Mouse (Mus musculus): ENCODE results near the gene Wbp1. TPM values are rescaled to one million over a fixed set of nuclear protein-coding genes. Genes with fewer than 3 reads are reported as not detected.

Wbp1 gene
- polyA plus RNA-seq, 1 experiment from 2014 or later, result 57.4 TPM

- no peaks in the 10 kb centered on the region for H3K9me3 ChIP-seq (ENCODE audit: control insufficient read depth, low read length)
- H3K4me3 ChIP-seq (ENCODE audit: low read depth, low read length), result peak overlapping the region; percentile 57
- H3K27me3 ChIP-seq (ENCODE audit: control insufficient read depth, insufficient read depth, low read length), result no peaks in the 10 kb centered on the region
- H3K27ac ChIP-seq (replicated peaks), result peak overlapping the region; percentile 99
- H3K9ac ChIP-seq (ENCODE audit: low read length), result peak overlapping the region; percentile 89
- WGBS, result 7% methylated on average over 11 of the region's 11 CpGs
- TF ChIP-seq EP300 (optimal IDR thresholded peaks at IDR 0.05), result no peak
- peak; percentile 41 for TF ChIP-seq CTCF (IDR thresholded peaks at IDR 0.05; ENCODE audit: low read depth)
- peaks cover 6% of the 10 kb centered on the region for H3K4me1 ChIP-seq (replicated peaks; ENCODE audit: control insufficient read depth, insufficient read depth)
- H3K4me2 ChIP-seq (replicated peaks; ENCODE audit: low read depth), result peak overlapping the region; percentile 89
- H3K36me3 ChIP-seq (ENCODE audit: control insufficient read depth, insufficient read depth, low read length), result no peaks in the 10 kb centered on the region
- DNase-seq (ENCODE audit: low spot score) (no peak), ATAC-seq (ENCODE audit: low FRiP score, low TSS enrichment) (peak; percentile 10; the same call in 1 of the 2 replicates)
Observed at GRCm38 (mm10) chr6:83138056-83138455, 16.7 kb upstream of the Wbp1 start.

GRCm38 (mm10) chr6:83137576-83137950 is 16.2 kb upstream of the Wbp1 start:
- Histone ChIP-seq H3K4me1 (replicated peaks; ENCODE audit: control insufficient read depth, insufficient read depth) (peaks cover 6% of the 10 kb centered on the region), H3K9ac (ENCODE audit: low read length) (peak overlapping the region; percentile 89), H3K4me2 (replicated peaks; ENCODE audit: low read depth) (peak overlapping the region; percentile 89), H3K27me3 (ENCODE audit: control insufficient read depth, insufficient read depth, low read length) (no peaks in the 10 kb centered on the region), H3K4me3 (ENCODE audit: low read depth, low read length) (peak overlapping the region; percentile 57), H3K36me3 (ENCODE audit: control insufficient read depth, insufficient read depth, low read length) (no peaks in the 10 kb centered on the region), H3K9me3 (ENCODE audit: control insufficient read depth, low read length) (no peaks in the 10 kb centered on the region), H3K27ac (replicated peaks) (peak overlapping the region; percentile 99)
- ATAC-seq (ENCODE audit: low FRiP score, low TSS enrichment), result peak; percentile 73
- peak; percentile 92 for DNase-seq (ENCODE audit: low spot score)
- WGBS, result 0% methylated on average over 12 of the region's 12 CpGs
- TF ChIP-seq EP300 (optimal IDR thresholded peaks at IDR 0.05), result no peak
- TF ChIP-seq CTCF (IDR thresholded peaks at IDR 0.05; ENCODE audit: low read depth), result peak; percentile 23

GRCm38 (mm10) chr6:83136881-83137575 is 15.7 kb upstream of the Wbp1 start:
- WGBS, result under 1% methylated on average over 23 of the region's 26 CpGs
- ATAC-seq (ENCODE audit: low FRiP score, low TSS enrichment), result peak; percentile 76
- peak; percentile 86 for DNase-seq (ENCODE audit: low spot score)
- peak overlapping the region; percentile 57 for H3K4me3 ChIP-seq (ENCODE audit: low read depth, low read length)
- H3K9me3 ChIP-seq (ENCODE audit: control insufficient read depth, low read length), result no peaks in the 10 kb centered on the region
- peak overlapping the region; percentile 99 for H3K27ac ChIP-seq (replicated peaks)
- no peaks in the 10 kb centered on the region for H3K36me3 ChIP-seq (ENCODE audit: control insufficient read depth, insufficient read depth, low read length)
- peak overlapping the region; percentile 89 for H3K9ac ChIP-seq (ENCODE audit: low read length)
- peaks cover 2% of the 10 kb centered on the region for H3K4me1 ChIP-seq (replicated peaks; ENCODE audit: control insufficient read depth, insufficient read depth)
- H3K27me3 ChIP-seq (ENCODE audit: control insufficient read depth, insufficient read depth, low read length), result no peaks in the 10 kb centered on the region
- peak overlapping the region; percentile 89 for H3K4me2 ChIP-seq (replicated peaks; ENCODE audit: low read depth)
- no peak for TF ChIP-seq EP300 (optimal IDR thresholded peaks at IDR 0.05)
- TF ChIP-seq CTCF (IDR thresholded peaks at IDR 0.05; ENCODE audit: low read depth), result no peak

- Histone ChIP-seq H3K4me1 (replicated peaks; ENCODE audit: control insufficient read depth, insufficient read depth) (peaks cover 2% of the 10 kb centered on the region), H3K27me3 (ENCODE audit: control insufficient read depth, insufficient read depth, low read length) (no peaks in the 10 kb centered on the region), H3K9ac (ENCODE audit: low read length) (peak overlapping the region; percentile 89), H3K4me3 (ENCODE audit: low read depth, low read length) (peak overlapping the region; percentile 57), H3K9me3 (ENCODE audit: control insufficient read depth, low read length) (no peaks in the 10 kb centered on the region), H3K36me3 (ENCODE audit: control insufficient read depth, insufficient read depth, low read length) (no peaks in the 10 kb centered on the region), H3K4me2 (replicated peaks; ENCODE audit: low read depth) (peak overlapping the region; percentile 89), H3K27ac (replicated peaks) (peak overlapping the region; percentile 99)
- DNase-seq (ENCODE audit: low spot score) (peak; percentile 37), ATAC-seq (ENCODE audit: low FRiP score, low TSS enrichment) (peak; percentile 26; the same call in 1 of the 2 replicates)
- 23% methylated on average over 5 of the region's 5 CpGs for WGBS
- no peak for TF ChIP-seq CTCF (IDR thresholded peaks at IDR 0.05; ENCODE audit: low read depth)
- no peak for TF ChIP-seq EP300 (optimal IDR thresholded peaks at IDR 0.05)
Observed at GRCm38 (mm10) chr6:83136291-83136880, 15.0 kb upstream of the Wbp1 start.

GRCm38 (mm10) chr6:83135571-83136161 is 14.3 kb upstream of the Wbp1 start:
- DNase-seq (ENCODE audit: low spot score) (peak; percentile 80), ATAC-seq (ENCODE audit: low FRiP score, low TSS enrichment) (0 out of 2 replicates have a peak, but pooled peaks have one; percentile 8)
- H3K9me3 ChIP-seq (ENCODE audit: control insufficient read depth, low read length), result no peaks in the 10 kb centered on the region

More at GRCm38 (mm10) chr6:83135571-83136161, 14.3 kb upstream of the Wbp1 start:
- 5% methylated on average over 36 of the region's 37 CpGs for WGBS
- H3K4me3 ChIP-seq (ENCODE audit: low read depth, low read length), result peak overlapping the region; percentile 57
- peak overlapping the region; percentile 89 for H3K4me2 ChIP-seq (replicated peaks; ENCODE audit: low read depth)
- no peaks in the 10 kb centered on the region for H3K36me3 ChIP-seq (ENCODE audit: control insufficient read depth, insufficient read depth, low read length)
- H3K4me1 ChIP-seq (replicated peaks; ENCODE audit: control insufficient read depth, insufficient read depth), result peaks cover 2% of the 10 kb centered on the region
- no peaks in the 10 kb centered on the region for H3K27me3 ChIP-seq (ENCODE audit: control insufficient read depth, insufficient read depth, low read length)
- peak overlapping the region; percentile 99 for H3K27ac ChIP-seq (replicated peaks)
- no peak for TF ChIP-seq CTCF (IDR thresholded peaks at IDR 0.05; ENCODE audit: low read depth)
- H3K9ac ChIP-seq (ENCODE audit: low read length), result peak overlapping the region; percentile 89
